Mouse (Mus musculus) c-Kit-positive CD71-positive TER-119-negative erythroid progenitor cells, embryonic 14.5 days (primary cell): ENCODE results near the gene Capn1.

ENCODE experiments used
- DNase-seq: peaks from one replicate; pipeline ENCODE4 v3.0.0-alpha.2; 2013; ENCODE audit warnings: low read depth

The Capn1 gene

GRCm38 (mm10) chr19:5989585-5989984 is 26.1 kb downstream of the Capn1 start:
- DNase-seq: no peak

DNA sequence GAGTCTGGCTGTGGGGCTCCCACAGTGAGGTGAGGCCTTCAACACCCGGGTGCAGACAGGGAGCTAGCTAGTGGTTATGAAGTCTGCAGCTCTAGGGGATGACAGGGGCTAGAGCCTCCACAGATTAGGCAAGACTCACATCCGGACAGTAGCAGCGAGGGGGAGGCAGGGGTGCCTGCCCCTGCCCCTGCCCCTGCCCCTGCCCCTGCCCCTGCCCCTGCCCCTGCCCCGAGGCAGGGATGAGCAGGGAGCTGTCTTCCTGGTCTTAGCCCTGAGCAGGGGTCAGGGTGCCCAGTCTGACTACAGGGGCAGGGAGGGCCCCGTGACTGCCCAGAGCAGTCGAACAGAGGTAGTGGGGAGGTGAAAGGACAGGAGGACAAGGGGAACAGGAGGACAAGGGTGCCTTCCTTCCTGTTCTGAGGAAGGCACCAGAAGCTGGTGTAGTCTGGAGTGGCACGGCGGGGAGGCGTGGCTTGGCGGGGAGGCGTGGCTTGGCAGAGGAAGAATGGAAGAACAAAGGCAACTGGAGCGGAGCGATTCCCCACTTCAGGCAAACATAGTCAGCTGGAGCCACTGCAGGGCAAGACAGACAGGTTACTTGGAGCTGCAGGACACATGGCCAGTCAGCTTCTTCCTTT is 26.8 kb downstream of the Capn1 start:
- DNase-seq: no peak

DNA sequence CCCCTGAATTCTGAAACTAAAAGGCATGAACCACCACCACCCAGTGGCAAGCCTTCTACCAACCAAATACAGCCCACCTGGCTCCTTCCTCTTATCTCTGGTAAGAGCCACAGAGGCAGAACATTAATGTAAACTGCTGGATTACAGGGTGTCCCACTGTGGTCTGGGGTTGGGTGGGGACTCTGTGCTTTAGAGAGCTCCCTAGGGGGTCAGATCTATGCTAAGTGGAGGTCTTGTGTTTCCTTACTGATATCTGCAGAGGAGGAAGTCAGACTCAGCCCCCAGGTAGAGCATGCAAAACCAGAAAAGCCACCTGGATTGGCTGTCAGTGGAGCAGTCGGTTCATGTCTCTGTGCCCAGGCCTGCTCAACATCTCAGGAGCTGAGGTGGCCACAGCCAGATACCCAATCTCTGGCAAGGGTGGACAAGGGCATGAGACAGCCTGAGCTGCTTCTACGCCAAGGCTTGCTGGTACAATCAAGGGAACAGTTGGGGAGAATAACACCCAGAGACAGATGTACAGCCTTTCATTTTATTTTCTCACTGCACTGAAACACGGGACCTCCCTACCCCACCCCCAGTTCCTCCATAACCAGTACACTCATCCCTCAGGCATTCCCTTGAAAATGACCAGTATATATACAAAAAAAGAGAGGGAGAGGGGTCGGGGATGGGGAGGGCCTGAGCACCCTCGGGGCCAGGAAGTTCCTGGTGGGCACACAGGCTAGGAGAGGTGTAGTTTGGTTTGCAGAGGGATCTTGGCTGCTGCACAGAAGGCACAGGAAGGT is 27.5 kb downstream of the Capn1 start:
- no peak for DNase-seq

- DNase-seq: no peak
Measured at GRCm38 (mm10) chr19:5986043-5986442, 29.7 kb downstream of the Capn1 start, which contains the start of gene Slc22a20. TSS of gene Slc22a20 (minus strand) at chr19:5986143.

GRCm38 (mm10) chr19:5980477-5980876 is 35.2 kb downstream of the Capn1 start:
- DNase-seq: no peak

GRCm38 (mm10) chr19:5977717-5978116 is 38.0 kb downstream of the Capn1 start:
- no peak for DNase-seq

DNA sequence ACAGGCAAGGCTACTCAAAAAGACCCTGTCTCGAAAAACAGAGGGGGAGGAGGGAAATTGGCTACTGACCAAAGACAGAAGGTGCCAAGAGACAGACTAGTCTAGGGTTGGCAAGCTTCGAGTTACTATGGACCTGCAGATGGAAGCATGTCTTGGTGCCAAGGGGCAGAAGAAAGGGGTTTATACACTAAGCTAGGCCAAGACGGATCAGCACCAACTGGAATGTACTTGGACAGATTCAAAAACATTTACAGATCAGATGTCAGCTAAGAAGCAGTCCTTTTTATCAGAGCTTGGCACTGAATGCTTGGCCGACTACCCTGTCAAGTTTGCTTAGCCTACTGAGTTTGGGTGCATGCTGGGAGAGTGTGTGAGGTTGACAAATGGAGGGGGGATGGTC is 40.0 kb downstream of the Capn1 start:
- DNase-seq: no peak

- no peak for DNase-seq
Measured at GRCm38 (mm10) chr19:5975112-5975511, 40.6 kb downstream of the Capn1 start.

DNA sequence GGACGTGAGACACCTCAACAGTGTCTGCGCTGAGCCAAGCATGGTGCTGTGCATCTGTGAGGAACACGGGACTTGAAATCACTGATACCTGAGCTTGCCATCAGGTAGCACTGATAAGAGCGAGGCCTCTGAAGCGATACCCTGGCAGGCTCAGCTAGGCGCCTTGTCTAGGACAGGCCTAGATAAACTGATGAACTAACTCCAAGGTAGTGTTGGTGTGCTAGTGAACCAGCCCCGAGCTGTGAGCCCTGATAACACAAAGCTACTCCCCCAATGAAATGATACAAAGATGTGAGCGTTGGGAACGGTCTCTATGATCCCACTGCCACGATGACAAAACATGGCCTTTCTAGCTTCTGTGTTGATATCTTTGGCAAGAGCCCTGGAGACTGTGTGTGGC is 48.0 kb downstream of the Capn1 start:
- peak; percentile 72 for DNase-seq

- DNase-seq: no peak
Measured at GRCm38 (mm10) chr19:5966786-5967185, 48.9 kb downstream of the Capn1 start.

GRCm38 (mm10) chr19:5965910-5966309 is 49.8 kb downstream of the Capn1 start:
- DNase-seq: no peak

GRCm38 (mm10) chr19:5965280-5965679 is 50.4 kb downstream of the Capn1 start:
- DNase-seq: peak; percentile 88

GRCm38 (mm10) chr19:5964804-5965203 is 50.9 kb downstream of the Capn1 start:
- no peak for DNase-seq

DNA sequence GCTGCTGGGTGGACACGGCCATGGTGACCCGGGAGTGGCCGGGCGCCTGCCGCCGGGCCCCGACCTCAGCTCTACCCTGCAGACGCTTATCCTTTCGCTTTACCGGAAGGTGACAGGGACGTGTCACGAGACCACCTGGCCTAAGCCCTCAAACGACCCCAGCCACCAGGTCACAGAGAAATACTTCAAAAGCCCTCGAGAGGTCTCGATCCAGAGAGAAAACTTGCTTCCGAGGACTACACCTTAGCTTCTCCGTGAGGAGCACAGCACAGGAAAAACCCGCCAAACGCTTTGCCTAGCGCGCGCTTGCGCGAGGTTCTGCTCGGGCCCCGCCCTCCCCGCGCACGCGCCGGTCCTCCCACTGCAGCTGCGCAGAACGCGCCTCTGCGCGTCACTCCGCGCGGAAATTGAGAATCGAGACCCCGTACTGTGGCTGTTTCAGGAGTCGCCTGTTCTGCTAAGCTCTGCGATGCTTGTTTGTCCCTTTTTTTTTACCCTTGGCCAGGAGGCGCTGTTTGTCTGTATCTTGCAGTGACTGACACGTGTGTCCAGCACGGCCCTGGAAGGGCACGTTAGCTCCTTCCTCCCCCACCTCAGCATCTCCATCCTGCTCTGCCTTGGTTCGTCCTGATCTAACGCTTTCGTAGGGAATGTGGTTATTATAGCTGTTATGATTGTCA is 51.7 kb downstream of the Capn1 start, which contains the start of gene Pola2:
Pola2 (minus strand) TSS at position 320 of the 680 bp plus-strand sequence.
- peak; percentile 83 for DNase-seq

DNA sequence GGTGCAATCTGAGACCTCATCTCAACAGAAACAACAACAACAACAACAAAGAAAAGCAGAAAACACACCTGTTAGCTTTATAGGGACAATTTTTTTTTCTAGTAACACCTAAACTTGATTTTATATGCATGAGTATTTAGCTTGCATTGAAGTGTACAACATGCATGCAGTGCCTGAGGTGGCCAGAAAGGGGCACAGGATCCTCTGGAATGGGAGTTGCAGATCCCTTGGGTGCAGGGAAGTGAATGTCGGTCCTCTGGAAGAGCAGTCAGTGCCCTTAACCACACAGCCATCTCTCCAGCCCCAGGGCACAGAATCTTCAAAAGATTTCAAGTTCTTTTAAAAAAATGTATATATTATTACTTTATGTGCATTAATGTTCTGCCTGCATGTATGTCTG is 53.0 kb downstream of the Capn1 start:
- DNase-seq: no peak

- DNase-seq: no peak
Measured at GRCm38 (mm10) chr19:5957371-5957770, 58.3 kb downstream of the Capn1 start.

GRCm38 (mm10) chr19:5956685-5957084 is 59.0 kb downstream of the Capn1 start:
- peak; percentile 76 for DNase-seq

- DNase-seq: no peak
Measured at GRCm38 (mm10) chr19:5955704-5956670, 59.7 kb downstream of the Capn1 start.

GRCm38 (mm10) chr19:5954936-5955335 is 60.8 kb downstream of the Capn1 start:
- no peak for DNase-seq

- DNase-seq: no peak
Measured at GRCm38 (mm10) chr19:5954031-5954710, 61.5 kb downstream of the Capn1 start.

GRCm38 (mm10) chr19:5953201-5953770 is 62.4 kb downstream of the Capn1 start:
- no peak for DNase-seq
